ENCODE assay signal across 15 mouse cellular contexts in genomic region chr17:11070996-11071395, GRCm38 (mm10).
"Had no signal": no experiment of that assay in that cellular context is flagged by ENCODE, and none has a peak within 500 bp of the region (broad histone marks: within the 10 kb centered on the region; RNA-seq: fewer than 3 reads in every experiment).

No protein-coding gene starts in this region.

- H3K9ac ChIP-seq: neural tube, embryonic 15.5 days; stomach, embryonic 15.5 days had no signal

- H3K27me3 ChIP-seq: neural tube, embryonic 15.5 days; stomach, embryonic 15.5 days had no signal

- H3K4me3 ChIP-seq: neural tube, embryonic 15.5 days; stomach, embryonic 15.5 days had no signal

- H3K27ac ChIP-seq: neural tube, embryonic 15.5 days; stomach, embryonic 15.5 days; stomach, postnatal 0 days had no signal

- H3K36me3 ChIP-seq: neural tube, embryonic 15.5 days; stomach, embryonic 15.5 days had no signal

- DNase-seq: retina, postnatal 1 day; right cerebral cortex, adult 18-20 months; right cerebral cortex, postnatal 14 days; right cerebral cortex, postnatal 25 days; right cerebral cortex, postnatal 4 days; spleen, adult 18-20 months; thymus, adult 18-20 months; thymus, adult 2 months; thymus, postnatal 14 days; thymus, postnatal 25 days; thymus, postnatal 36 days; thymus, postnatal 4 days had no signal
